Mouse (Mus musculus): ENCODE results near the gene Hspa5. TPM values are rescaled to one million over a fixed set of nuclear protein-coding genes. Genes with fewer than 3 reads are reported as not detected.
A peak's percentile ranks its signal among the peaks of the same experiment; 100 is the strongest.
"Not testable (repeated sequence)": the region's sequence is repeated elsewhere in the genome, so short reads cannot be mapped to it uniquely, and the experiment has no call there.

Hspa5 gene
- polyA plus RNA-seq, 1 experiment from 2014 or later: 489 TPM

GRCm38 (mm10) chr2:34773673-34774072 lies 1.9 kb downstream of the Hspa5 start:
- 94% methylated on average over 4 of the region's 4 CpGs for WGBS
- Histone ChIP-seq H3K9me3 (no peaks in the 10 kb centered on the region), H3K27ac (no peak overlapping the region), H3K4me1 (replicated peaks) (peaks cover 70% of the 10 kb centered on the region), H3K27me3 (no peaks in the 10 kb centered on the region), H3K4me2 (replicated peaks) (peak overlapping the region; percentile 67), H3K9ac (replicated peaks) (peak overlapping the region; percentile 98), H3K36me3 (peaks cover 49% of the 10 kb centered on the region), H3K4me3 (replicated peaks) (peak overlapping the region; percentile 92)
- ATAC-seq: no peak

GRCm38 (mm10) chr2:34774493-34774892 lies 2.7 kb downstream of the Hspa5 start:
- WGBS: 95% methylated on average over 6 of the region's 6 CpGs
- no peaks in the 10 kb centered on the region for H3K27me3 ChIP-seq
- no peak for ATAC-seq
- no peak overlapping the region for H3K27ac ChIP-seq
- H3K36me3 ChIP-seq: peaks cover 56% of the 10 kb centered on the region
- H3K4me2 ChIP-seq (replicated peaks): peak overlapping the region; percentile 67
- H3K9me3 ChIP-seq: no peaks in the 10 kb centered on the region
- peaks cover 70% of the 10 kb centered on the region for H3K4me1 ChIP-seq (replicated peaks)
- H3K4me3 ChIP-seq (replicated peaks): peak overlapping the region; percentile 92
- no peak overlapping the region for H3K9ac ChIP-seq (replicated peaks)

- no peak for ATAC-seq
- H3K4me1 ChIP-seq (replicated peaks): peaks cover 60% of the 10 kb centered on the region
- H3K9ac ChIP-seq (replicated peaks): no peak overlapping the region
- 0 out of 2 replicates have a peak overlapping the region, but pooled peaks have one; percentile 1 for H3K4me3 ChIP-seq (replicated peaks)
- peaks cover 73% of the 10 kb centered on the region for H3K36me3 ChIP-seq
- H3K27me3 ChIP-seq: no peaks in the 10 kb centered on the region
- H3K4me2 ChIP-seq (replicated peaks): peak overlapping the region; percentile 67
- H3K9me3 ChIP-seq: no peaks in the 10 kb centered on the region
- H3K27ac ChIP-seq: no peak overlapping the region
- WGBS: 76% methylated on average over 1 of the region's 1 CpGs
Observed at GRCm38 (mm10) chr2:34777237-34777868, 5.6 kb downstream of the Hspa5 start.

- H3K9me3 ChIP-seq: no peaks in the 10 kb centered on the region
- H3K9ac ChIP-seq (replicated peaks): no peak overlapping the region
- H3K4me3 ChIP-seq (replicated peaks): no peak overlapping the region
- peaks cover 2% of the 10 kb centered on the region for H3K4me1 ChIP-seq (replicated peaks)
- no peak for ATAC-seq
- WGBS: 92% methylated on average over 14 of the region's 14 CpGs
- no peaks in the 10 kb centered on the region for H3K27me3 ChIP-seq
- H3K4me2 ChIP-seq (replicated peaks): no peak overlapping the region
- H3K36me3 ChIP-seq: peaks cover 54% of the 10 kb centered on the region
- no peak overlapping the region for H3K27ac ChIP-seq
Observed at GRCm38 (mm10) chr2:34783064-34784020, 11.6 kb downstream of the Hspa5 start.

GRCm38 (mm10) chr2:34784085-34784484 lies 12.3 kb downstream of the Hspa5 start:
- H3K36me3 ChIP-seq: peaks cover 47% of the 10 kb centered on the region
- H3K27me3 ChIP-seq: no peaks in the 10 kb centered on the region
- H3K4me2 ChIP-seq (replicated peaks): no peak overlapping the region
- 74% methylated on average over 2 of the region's 2 CpGs for WGBS
- no peak for ATAC-seq
- H3K27ac ChIP-seq: no peak overlapping the region
- no peak overlapping the region for H3K9ac ChIP-seq (replicated peaks)
- no peaks in the 10 kb centered on the region for H3K9me3 ChIP-seq
- H3K4me1 ChIP-seq (replicated peaks): no peaks in the 10 kb centered on the region
- no peak overlapping the region for H3K4me3 ChIP-seq (replicated peaks)

- Histone ChIP-seq H3K4me3 (replicated peaks) (no peak overlapping the region), H3K9me3 (no peaks in the 10 kb centered on the region), H3K27ac (no peak overlapping the region), H3K4me2 (replicated peaks) (no peak overlapping the region), H3K27me3 (no peaks in the 10 kb centered on the region), H3K9ac (replicated peaks) (no peak overlapping the region), H3K36me3 (peaks cover 23% of the 10 kb centered on the region), H3K4me1 (replicated peaks) (no peaks in the 10 kb centered on the region)
- WGBS: 94% methylated on average over 8 of the region's 8 CpGs
- no peak for ATAC-seq
Observed at GRCm38 (mm10) chr2:34790282-34790681, 18.5 kb downstream of the Hspa5 start.

- H3K9ac ChIP-seq (replicated peaks); ATAC-seq; H3K4me2 ChIP-seq (replicated peaks); H3K4me3 ChIP-seq (replicated peaks); H3K27me3 ChIP-seq; H3K4me1 ChIP-seq (replicated peaks); H3K27ac ChIP-seq; H3K9me3 ChIP-seq: not testable (repeated sequence)
- H3K36me3 ChIP-seq: peaks cover 19% of the 10 kb centered on the region
- WGBS: 85% methylated on average over 2 of the region's 2 CpGs
Observed at GRCm38 (mm10) chr2:34792543-34792942, 20.8 kb downstream of the Hspa5 start.

- H3K4me3 ChIP-seq (replicated peaks): no peak overlapping the region
- H3K27ac ChIP-seq: no peak overlapping the region
- ATAC-seq: no peak
- no peak overlapping the region for H3K4me2 ChIP-seq (replicated peaks)
- H3K36me3 ChIP-seq: peaks cover 19% of the 10 kb centered on the region
- 91% methylated on average over 2 of the region's 2 CpGs for WGBS
- no peaks in the 10 kb centered on the region for H3K27me3 ChIP-seq
- H3K9ac ChIP-seq (replicated peaks): no peak overlapping the region
- peaks cover 5% of the 10 kb centered on the region for H3K4me1 ChIP-seq (replicated peaks)
- no peaks in the 10 kb centered on the region for H3K9me3 ChIP-seq
Observed at GRCm38 (mm10) chr2:34794511-34794910, 22.7 kb downstream of the Hspa5 start.

- Histone ChIP-seq H3K27ac (no peak overlapping the region), H3K4me3 (replicated peaks) (no peak overlapping the region), H3K4me2 (replicated peaks) (no peak overlapping the region), H3K9ac (replicated peaks) (no peak overlapping the region), H3K27me3 (no peaks in the 10 kb centered on the region), H3K4me1 (replicated peaks) (peaks cover 8% of the 10 kb centered on the region), H3K9me3 (no peaks in the 10 kb centered on the region), H3K36me3 (peaks cover 19% of the 10 kb centered on the region)
- no peak for ATAC-seq
- 89% methylated on average over 7 of the region's 7 CpGs for WGBS
Observed at GRCm38 (mm10) chr2:34795426-34795825, 23.7 kb downstream of the Hspa5 start.

- Histone ChIP-seq H3K9me3 (no peaks in the 10 kb centered on the region), H3K4me3 (replicated peaks) (peak within 1 kb of the TSS; percentile 56), H3K9ac (replicated peaks) (peak within 1 kb of the TSS; percentile 65), H3K27me3 (no peaks in the 10 kb centered on the region), H3K36me3 (peaks cover 8% of the 10 kb centered on the region; the same call in 1 of the 2 replicates), H3K27ac (no peak within 1 kb of the TSS), H3K4me2 (replicated peaks) (peak within 1 kb of the TSS; percentile 70), H3K4me1 (replicated peaks) (peaks cover 20% of the 10 kb centered on the region)
- WGBS: 4% methylated on average over 44 of the region's 44 CpGs
- ATAC-seq: peak; percentile 52
Observed at GRCm38 (mm10) chr2:34799357-34800256, 27.8 kb downstream of the Hspa5 start, which contains the start of gene Rabepk. Gene Rabepk, minus strand, starts transcription at chr2:34799912.

- Histone ChIP-seq H3K36me3 (0 out of 2 replicates have a peak, but pooled peaks cover 2% of the 10 kb centered on the region), H3K9ac (replicated peaks) (no peak overlapping the region), H3K27ac (no peak overlapping the region), H3K4me3 (replicated peaks) (no peak overlapping the region), H3K27me3 (no peaks in the 10 kb centered on the region), H3K4me1 (replicated peaks) (peaks cover 25% of the 10 kb centered on the region), H3K9me3 (no peaks in the 10 kb centered on the region), H3K4me2 (replicated peaks) (peak overlapping the region; percentile 70)
- 84% methylated on average over 7 of the region's 7 CpGs for WGBS
- no peak for ATAC-seq
Observed at GRCm38 (mm10) chr2:34800371-34800770, 28.6 kb downstream of the Hspa5 start.
